Mouse (Mus musculus) cortical plate, adult 2 months (tissue): ENCODE measurements around the gene Magi1.

Experiments used
- CTCF ChIP-seq: fragments of 200-500 bp; IDR thresholded peaks from 2 replicates; pipeline ENCODE4 v1.5.1; 2011; ENCODE audit warnings: mild to moderate bottlenecking, control low read depth, low read length; ENCODE audit not compliant: insufficient read depth; ENCODE audit errors: extremely low read depth
- POLR2A ChIP-seq: fragments of 200-500 bp; IDR thresholded peaks from 2 replicates; pipeline ENCODE4 v1.6.1; 2011; ENCODE audit warnings: mild to moderate bottlenecking, low read length, control low read depth; ENCODE audit not compliant: insufficient read depth; ENCODE audit errors: extremely low read depth

DNA sequence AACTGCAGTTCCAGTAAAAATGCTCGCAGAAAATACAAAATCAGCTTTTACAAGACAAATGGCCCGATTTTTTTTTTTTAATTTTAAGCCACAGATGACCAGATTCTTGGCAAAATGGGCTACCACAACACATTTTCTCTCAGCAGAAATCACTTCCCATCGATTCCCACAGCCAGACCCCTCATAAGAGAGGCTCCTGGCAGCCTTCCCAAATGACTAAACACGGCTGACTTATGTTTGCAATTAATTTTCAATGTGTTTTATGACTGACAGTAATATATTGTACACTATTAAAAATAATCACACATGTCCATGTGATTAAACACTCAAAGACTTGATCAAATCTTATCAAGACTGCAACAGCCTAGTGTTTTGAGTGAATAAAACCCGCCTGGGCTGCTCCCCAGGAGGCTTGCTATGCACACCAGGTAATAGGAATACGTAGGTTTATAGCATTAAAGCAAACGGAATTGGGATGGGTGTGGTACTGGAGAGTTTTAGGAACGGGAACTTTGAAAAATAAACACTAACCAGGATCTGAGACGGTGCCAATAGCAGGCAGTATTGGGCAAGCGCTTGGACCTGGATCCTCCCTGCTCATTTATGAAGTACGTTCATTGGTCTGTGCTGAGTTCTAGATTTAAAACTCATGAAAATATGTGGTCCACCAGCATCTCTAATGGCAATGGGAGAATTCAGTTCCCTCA, 176.2 kb downstream of the Magi1 start:
- TF ChIP-seq CTCF, result no peak
- TF ChIP-seq POLR2A, result no peak
